ENCODE assay signal across 30 mouse cellular contexts in genomic region chr9:106499667-106500066, GRCm38 (mm10). TPM values are rescaled to one million over a fixed set of nuclear protein-coding genes. Genes with fewer than 3 reads are reported as not detected.
"Had no signal": no experiment of that assay in that cellular context is flagged by ENCODE, and none has a peak within 500 bp of the region (broad histone marks: within the 10 kb centered on the region; RNA-seq: fewer than 3 reads in every experiment).

Gene Iqcf1 (plus strand): TSS chr9:106499967.

- H3K27ac ChIP-seq: liver, embryonic 13.5 days; liver, embryonic 15.5 days; lung, embryonic 15.5 days; macrophage; midbrain, embryonic 13.5 days; midbrain, embryonic 15.5 days; neural tube, embryonic 12.5 days; stomach, embryonic 15.5 days; stomach, postnatal 0 days had no signal

- H3K4me3 ChIP-seq: liver, embryonic 13.5 days; liver, embryonic 15.5 days; lung, embryonic 15.5 days; midbrain, embryonic 13.5 days; midbrain, embryonic 15.5 days; neural tube, embryonic 12.5 days; stomach, embryonic 15.5 days had no signal

- H3K4me1 ChIP-seq: liver, embryonic 13.5 days; liver, embryonic 15.5 days; lung, embryonic 15.5 days; midbrain, embryonic 13.5 days; midbrain, embryonic 15.5 days; neural tube, embryonic 12.5 days; stomach, embryonic 15.5 days had no signal

- DNase-seq: liver, embryonic 13.5 days; liver, postnatal 0 days; lung, adult 2 months; lung, postnatal 14 days; lung, postnatal 36 days; retina, postnatal 1 day; right cerebral cortex, adult 18-20 months; right cerebral cortex, postnatal 25 days; right cerebral cortex, postnatal 4 days; spleen, adult 18-20 months; thymus, adult 2 months; thymus, postnatal 25 days; thymus, postnatal 4 days had no signal

- H3K27me3 ChIP-seq: liver, embryonic 13.5 days; liver, embryonic 15.5 days; lung, embryonic 15.5 days; midbrain, embryonic 13.5 days; midbrain, embryonic 15.5 days; stomach, embryonic 15.5 days had no signal

- H3K36me3 ChIP-seq: liver, embryonic 13.5 days; liver, embryonic 15.5 days; lung, embryonic 15.5 days; midbrain, embryonic 13.5 days; midbrain, embryonic 15.5 days; neural tube, embryonic 12.5 days; stomach, embryonic 15.5 days had no signal

RNA-seq across cellular contexts. Expression of gene Iqcf1, which starts in this region (rescaled TPM):
- total RNA-seq: megakaryocyte progenitor cell, adult 5-6 weeks; midbrain, postnatal 0 days; monocyte, adult 5-6 weeks; neutrophil, adult 5-6 weeks had no signal
- polyA plus RNA-seq: liver, embryonic 13.5 days; liver, embryonic 15.5 days; liver, postnatal 0 days; lung, embryonic 15.5 days; lung, postnatal 0 days; macrophage; midbrain, embryonic 11.5 days; midbrain, embryonic 13.5 days; midbrain, embryonic 15.5 days; midbrain, postnatal 0 days; neural tube, embryonic 12.5 days; neural tube, embryonic 14.5 days; small intestine, adult 2 months; stomach, embryonic 15.5 days; stomach, postnatal 0 days; thymus, adult 2 months; urinary bladder, adult 2 months had no signal
